Mouse (Mus musculus) embryonic fibroblast, embryonic 13.5 days (primary cell): ENCODE results near the gene Minpp1.

Experiments used
- CTCF ChIP-seq: IDR thresholded peaks from 2 replicates; pipeline ENCODE4 v1.5.1; 2011; ENCODE audit warnings: mild to moderate bottlenecking, control low read depth, low read length, moderate library complexity, borderline replicate concordance; ENCODE audit not compliant: insufficient read depth
- POLR2A ChIP-seq: IDR thresholded peaks from 2 replicates; pipeline ENCODE4 v1.6.1; 2011; ENCODE audit warnings: low read depth, mild to moderate bottlenecking, control low read depth, low read length, moderate library complexity

GRCm38 (mm10) chr19:32506514-32506913 is 20.9 kb downstream of the Minpp1 start:
- TF ChIP-seq POLR2A (no peak), CTCF (no peak)
